Mouse (Mus musculus): Measurements from ENCODE around the gene Tceanc2. TPM values are rescaled to one million over a fixed set of nuclear protein-coding genes. Genes with fewer than 3 reads are reported as not detected.

The Tceanc2 gene
- polyA plus RNA-seq, 1 experiment = 10.0 TPM

- WGBS = 84% methylated on average over 14 of the region's 14 CpGs
- Histone ChIP-seq H3K27me3 (replicated peaks; ENCODE audit: control insufficient read depth, insufficient read depth, low read length) (no peaks in the 10 kb centered on the region), H3K36me3 (ENCODE audit: control insufficient read depth, insufficient read depth, low read length) (no peaks in the 10 kb centered on the region), H3K4me3 (ENCODE audit: insufficient read depth, low read depth, low read length) (no peak overlapping the region), H3K27ac (ENCODE audit: insufficient read depth, low read depth, low read length) (no peak overlapping the region), H3K4me1 (ENCODE audit: control insufficient read depth, insufficient read depth, low read length) (no peaks in the 10 kb centered on the region)
- no peak for DNase-seq
- no peak for TF ChIP-seq POLR2A (IDR thresholded peaks at IDR 0.05; ENCODE audit: low read depth, low read length)
- no peak for TF ChIP-seq CTCF (conservative IDR thresholded peaks at IDR 0.05; ENCODE audit: insufficient read depth, insufficient read length, low read depth, low read length)
Observed at GRCm38 (mm10) chr4:107091696-107092095, 87.2 kb downstream of the Tceanc2 start.

- 45% methylated on average over 6 of the region's 6 CpGs for WGBS
- DNase-seq = peak; percentile 88
- TF ChIP-seq CTCF (conservative IDR thresholded peaks at IDR 0.05; ENCODE audit: insufficient read depth, insufficient read length, low read depth, low read length) (no peak), POLR2A (IDR thresholded peaks at IDR 0.05; ENCODE audit: low read depth, low read length) (no peak)
- Histone ChIP-seq H3K36me3 (ENCODE audit: control insufficient read depth, insufficient read depth, low read length) (no peaks in the 10 kb centered on the region), H3K27me3 (replicated peaks; ENCODE audit: control insufficient read depth, insufficient read depth, low read length) (no peaks in the 10 kb centered on the region), H3K4me3 (ENCODE audit: insufficient read depth, low read depth, low read length) (no peak overlapping the region), H3K4me1 (ENCODE audit: control insufficient read depth, insufficient read depth, low read length) (no peaks in the 10 kb centered on the region; the same call in 1 of the 2 replicates), H3K27ac (ENCODE audit: insufficient read depth, low read depth, low read length) (peak overlapping the region; percentile 46)
Observed at GRCm38 (mm10) chr4:107084858-107085257, 94.1 kb downstream of the Tceanc2 start.

GRCm38 (mm10) chr4:107084343-107084742, 94.6 kb downstream of the Tceanc2 start:
- DNase-seq = peak; percentile 29
- no peaks in the 10 kb centered on the region for H3K27me3 ChIP-seq (replicated peaks; ENCODE audit: control insufficient read depth, insufficient read depth, low read length)
- H3K36me3 ChIP-seq (ENCODE audit: control insufficient read depth, insufficient read depth, low read length) = no peaks in the 10 kb centered on the region
- WGBS = 31% methylated on average over 1 of the region's 1 CpGs
- H3K27ac ChIP-seq (ENCODE audit: insufficient read depth, low read depth, low read length) = peak overlapping the region; percentile 46
- H3K4me1 ChIP-seq (ENCODE audit: control insufficient read depth, insufficient read depth, low read length) = no peaks in the 10 kb centered on the region; the same call in 1 of the 2 replicates
- no peak for TF ChIP-seq POLR2A (IDR thresholded peaks at IDR 0.05; ENCODE audit: low read depth, low read length)
- TF ChIP-seq CTCF (conservative IDR thresholded peaks at IDR 0.05; ENCODE audit: insufficient read depth, insufficient read length, low read depth, low read length) = no peak
- no peak overlapping the region for H3K4me3 ChIP-seq (ENCODE audit: insufficient read depth, low read depth, low read length)

Other genes with a start within 250 kb of the Tceanc2 start
- gene Mrpl37, start 112.2 kb downstream of the Tceanc2 start, polyA plus RNA-seq (2012; rRNA removed) = 111 and 118 TPM in 2 replicates
- 19.0 and 21.7 TPM in 2 replicates for gene Cyb5rl, start 112.1 kb downstream of the Tceanc2 start, polyA plus RNA-seq (2012; rRNA removed)
- gene Cdcp2, start 82.2 kb downstream of the Tceanc2 start, polyA plus RNA-seq (2012; rRNA removed) = 0.05 TPM in 1 of 2 replicates, not detected in the other
- 447 and 474 TPM in 2 replicates for gene Tmem59, start 717 bp downstream of the Tceanc2 start, polyA plus RNA-seq (2012; rRNA removed)
- gene Ldlrad1, start 30.1 kb upstream of the Tceanc2 start, polyA plus RNA-seq (2012; rRNA removed) = not detected in 2 replicates
- 10.5 and 11.7 TPM in 2 replicates for gene Lrrc42, start 74.4 kb upstream of the Tceanc2 start, polyA plus RNA-seq (2012; rRNA removed)
- gene Hspb11, start 74.5 kb upstream of the Tceanc2 start, polyA plus RNA-seq (2012; rRNA removed) = 4.2 and 7.1 TPM in 2 replicates
- gene Dio1, start 128.1 kb upstream of the Tceanc2 start, polyA plus RNA-seq (2012; rRNA removed) = 70.0 and 72.9 TPM in 2 replicates
- gene Yipf1, start 135.2 kb upstream of the Tceanc2 start, polyA plus RNA-seq (2012; rRNA removed) = 55.7 and 67.6 TPM in 2 replicates
- gene Ndc1, start 188.7 kb upstream of the Tceanc2 start, polyA plus RNA-seq (2012; rRNA removed) = 11.3 and 16.1 TPM in 2 replicates